Mouse (Mus musculus): ENCODE results near the gene Paqr5.

Gene Paqr5

DNA sequence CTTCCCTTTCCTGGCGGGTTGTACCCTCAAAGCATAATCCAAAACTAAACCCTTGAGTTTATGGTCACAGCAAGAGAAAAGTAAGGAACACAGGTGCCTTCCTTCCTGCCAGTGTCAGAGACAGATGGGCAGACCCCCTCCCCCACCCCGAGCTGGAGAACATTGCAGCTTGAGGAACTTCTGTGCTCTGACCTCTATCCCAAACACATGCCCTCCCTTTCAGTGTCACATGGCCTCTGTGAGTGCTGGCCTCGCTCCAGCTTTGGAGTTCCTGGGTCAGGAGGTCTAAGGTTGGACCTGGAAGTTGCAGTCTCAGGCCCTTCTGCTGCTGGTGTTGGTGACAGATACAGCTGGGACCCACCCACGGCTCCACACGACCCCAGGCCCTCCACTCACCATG is 65.9 kb downstream of the Paqr5 start:
- no peak for DNase-seq (ENCODE audit: low read depth in 2 of 2, low spot score in 2 of 2)

DNA sequence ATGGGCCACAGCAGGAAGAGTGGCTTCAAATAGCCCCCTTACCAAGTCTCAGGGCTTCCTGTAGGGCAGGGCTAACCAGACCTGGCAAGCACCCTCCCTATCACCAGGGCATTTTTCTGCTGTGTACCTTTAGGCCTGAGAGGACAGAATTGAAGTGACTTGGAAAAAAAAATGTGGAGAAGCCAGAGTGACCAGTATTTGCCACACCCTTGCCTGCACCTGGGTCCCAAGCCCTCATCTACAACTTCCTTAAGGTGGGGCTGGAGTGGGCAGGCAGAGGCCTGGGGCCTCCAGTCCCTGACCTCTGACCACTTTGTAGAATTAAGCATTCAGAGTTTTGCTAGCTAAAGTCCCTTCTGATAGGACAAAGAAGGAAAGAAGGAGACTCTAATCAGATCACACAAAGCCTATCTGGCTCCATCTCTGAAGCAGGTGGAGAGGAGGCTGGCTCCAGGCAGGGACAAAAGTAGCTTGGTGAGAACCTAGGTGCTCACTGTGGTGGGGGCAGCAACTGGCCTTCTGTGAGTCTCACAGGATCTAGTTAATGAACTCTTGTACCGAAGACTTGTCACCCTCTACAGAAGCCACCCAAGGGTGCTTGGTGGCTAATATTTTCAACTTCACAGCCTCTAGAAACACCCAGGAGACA is 66.6 kb downstream of the Paqr5 start:
- no peak for DNase-seq (ENCODE audit: low read depth in 2 of 2, low spot score in 2 of 2)

DNA sequence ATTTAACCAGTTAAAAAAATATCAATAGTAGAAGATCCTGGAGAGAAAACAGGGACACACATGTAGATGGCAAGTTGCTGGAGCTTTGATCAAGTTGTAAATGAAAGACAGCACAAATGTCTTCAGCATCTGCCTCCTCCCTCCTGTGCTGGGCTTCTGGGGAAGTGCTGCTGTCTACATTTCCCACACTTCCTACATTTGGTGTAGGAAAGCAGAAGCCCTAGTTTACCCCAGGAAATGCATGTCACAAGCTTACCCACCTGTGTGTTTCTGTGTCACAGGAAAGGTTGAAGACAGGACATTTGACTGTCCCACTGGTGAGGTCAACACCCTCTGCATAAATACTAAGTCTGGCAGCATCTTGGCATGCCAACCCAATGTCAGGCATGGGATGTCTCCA is 71.9 kb downstream of the Paqr5 start:
- DNase-seq (ENCODE audit: low read depth in 2 of 2, low spot score in 2 of 2) = no peak

DNA sequence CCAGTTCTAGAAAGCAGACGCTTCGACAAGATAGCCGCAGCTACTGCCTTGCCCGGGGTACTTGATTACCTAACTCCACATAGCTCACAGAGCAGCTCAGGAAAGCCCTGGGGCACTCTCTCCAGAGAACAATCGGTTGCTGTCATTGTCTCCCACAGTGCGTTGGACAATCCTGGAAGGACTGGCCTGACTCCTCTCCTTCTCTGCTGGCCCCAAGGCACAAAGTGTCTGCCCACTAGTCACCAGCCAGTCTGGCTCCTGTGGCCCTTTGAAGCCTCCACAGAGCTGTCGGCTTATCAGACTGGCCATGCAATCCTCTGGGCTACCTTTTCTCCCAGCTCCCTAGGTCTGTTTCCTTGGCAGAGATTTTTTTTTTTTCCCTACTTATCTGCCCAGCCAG is 74.4 kb downstream of the Paqr5 start:
- no peak for DNase-seq (ENCODE audit: low read depth in 2 of 2, low spot score in 2 of 2)

DNA sequence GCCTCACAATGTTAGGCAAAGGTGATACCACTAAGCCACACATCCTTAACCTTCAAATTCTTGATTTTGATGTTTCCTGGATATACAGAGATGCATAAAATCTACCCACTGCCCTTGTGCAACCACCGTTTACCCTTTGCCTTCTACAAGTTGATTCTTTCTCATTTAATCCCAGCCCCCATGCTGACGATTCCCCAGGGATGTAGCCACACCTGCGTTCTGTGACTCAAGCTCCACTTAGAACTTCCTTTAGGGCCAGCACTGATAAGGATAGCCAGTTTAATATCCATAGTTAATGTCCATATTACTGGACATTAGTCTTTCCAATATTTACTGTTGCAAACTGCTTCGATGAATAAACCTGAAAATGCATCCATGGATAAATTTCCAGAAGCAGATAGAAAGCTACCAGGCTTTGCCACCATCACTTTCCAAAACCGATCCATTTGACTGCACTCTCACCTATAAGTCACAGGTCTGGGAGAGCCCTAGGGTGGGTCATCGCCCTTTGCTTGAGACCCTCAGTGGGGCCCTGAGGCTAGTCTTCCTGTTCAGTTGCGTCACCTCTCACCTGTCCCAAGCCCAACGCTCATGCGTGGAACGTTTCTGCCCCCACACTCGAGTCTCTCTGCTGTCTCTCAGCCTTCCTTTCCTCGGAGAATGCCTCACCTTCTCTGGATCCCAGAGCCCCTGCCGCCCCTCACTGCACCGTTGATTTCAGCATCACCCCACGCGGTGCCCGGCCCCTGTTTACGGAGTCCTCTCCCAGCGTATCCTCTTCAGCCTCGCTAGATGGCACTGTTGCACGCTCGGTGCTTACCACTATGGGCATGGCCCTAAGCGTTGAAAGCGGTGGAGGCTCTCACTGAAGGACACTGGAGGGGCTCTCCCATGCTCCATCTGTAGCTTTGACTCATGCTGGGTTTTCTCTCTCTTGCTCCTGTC is 79.0 kb downstream of the Paqr5 start:
- DNase-seq (ENCODE audit: low read depth in 2 of 2, low spot score in 2 of 2) = peak; percentile 67 to 68

DNA sequence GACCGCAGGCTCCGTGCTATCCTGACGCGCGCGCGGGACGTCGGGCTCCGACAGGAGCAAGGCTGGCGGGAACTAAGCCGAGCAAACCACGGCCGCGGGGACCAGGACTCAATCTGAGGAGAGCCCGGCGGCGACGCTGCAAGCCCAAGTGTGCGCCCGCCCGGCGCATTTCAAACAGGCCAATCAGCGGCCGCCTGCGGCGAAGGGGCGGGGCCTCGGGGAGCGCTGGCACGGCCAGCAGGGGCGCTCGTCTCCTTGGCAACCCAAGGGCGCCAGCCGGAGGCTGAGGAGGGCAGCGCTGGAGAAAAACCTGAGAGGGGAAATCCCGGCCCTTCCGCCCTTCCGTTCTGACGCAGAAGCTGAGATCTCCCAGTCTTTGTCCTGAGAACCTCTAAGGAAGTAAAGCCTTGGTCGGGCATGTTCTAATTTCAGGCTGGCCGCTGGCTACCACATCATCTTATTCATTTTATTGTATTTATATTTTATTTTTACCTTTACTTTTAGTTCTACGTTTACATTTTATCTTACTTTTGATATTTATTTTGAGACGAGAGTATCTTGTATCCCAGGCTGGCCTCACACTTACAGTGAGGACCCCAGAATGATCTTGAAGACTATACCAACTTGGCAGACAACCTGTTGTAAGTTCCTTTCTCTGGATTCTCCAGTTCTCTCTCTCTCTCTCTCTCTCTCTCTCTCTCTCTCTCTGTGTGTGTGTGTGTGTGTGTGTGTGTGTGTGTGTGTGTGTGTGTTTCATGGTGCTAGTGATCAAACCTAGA is 79.8 kb downstream of the Paqr5 start, which contains the start of gene Kif23:
Gene Kif23 (minus strand): TSS at position 152 of the 779 bp plus-strand sequence.
- DNase-seq (ENCODE audit: low read depth in 2 of 2, low spot score in 2 of 2) = peak; percentile 97 to 98

DNA sequence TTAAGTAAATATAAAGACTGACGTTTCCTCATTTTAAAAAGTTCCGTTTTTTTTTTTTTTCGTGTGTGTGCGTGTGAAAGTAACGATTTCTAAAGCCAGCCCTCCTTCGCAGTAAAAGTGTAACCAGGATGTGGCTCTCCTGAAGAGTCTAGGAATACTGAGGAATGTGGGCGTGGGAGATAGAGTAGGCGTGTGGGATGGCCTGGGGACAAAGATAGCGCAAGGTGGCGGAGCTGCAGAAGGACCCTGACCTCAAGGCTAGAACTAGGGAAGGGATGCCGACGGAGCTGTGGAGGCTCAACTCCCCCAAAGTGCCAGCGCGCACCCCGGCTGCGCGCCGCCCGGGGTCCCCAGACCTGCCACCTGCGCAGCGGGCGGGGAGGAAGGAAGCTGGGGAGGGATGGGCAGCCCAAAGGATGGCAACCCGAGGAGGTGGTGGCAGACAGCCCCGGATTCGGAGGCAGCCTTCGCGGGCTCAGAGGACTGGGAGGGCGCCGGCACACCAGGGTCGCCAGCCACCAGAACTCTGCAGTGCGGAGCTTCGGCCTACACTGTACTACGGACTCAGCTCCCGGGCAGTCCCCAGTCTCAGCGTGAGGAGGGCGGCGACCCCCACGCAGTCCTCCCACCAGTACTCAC is 80.6 kb downstream of the Paqr5 start:
- peak in 1 of 2 experiments; percentile 35 for DNase-seq (ENCODE audit: low read depth in 2 of 2, low spot score in 2 of 2)

DNA sequence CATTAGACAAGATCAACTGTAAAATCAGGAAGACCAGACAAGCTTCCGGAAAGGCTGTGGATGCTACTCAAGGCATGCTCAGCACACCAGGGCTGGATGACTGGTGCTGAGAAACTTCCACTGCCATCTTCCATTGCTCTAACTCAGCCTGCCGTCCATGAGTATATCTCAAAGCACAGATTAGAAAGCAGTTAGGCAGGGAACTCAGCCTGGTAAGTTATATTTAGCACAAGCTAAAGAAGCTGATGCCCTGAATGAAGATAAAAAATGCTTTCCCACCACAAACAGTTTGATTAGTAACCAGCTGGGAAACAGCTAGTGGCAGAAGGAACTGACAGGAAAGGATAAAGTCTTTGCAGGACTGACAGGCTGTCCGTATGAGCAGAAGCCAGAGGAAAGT is 85.6 kb downstream of the Paqr5 start:
- no peak for DNase-seq (ENCODE audit: low read depth in 2 of 2, low spot score in 2 of 2)

DNA sequence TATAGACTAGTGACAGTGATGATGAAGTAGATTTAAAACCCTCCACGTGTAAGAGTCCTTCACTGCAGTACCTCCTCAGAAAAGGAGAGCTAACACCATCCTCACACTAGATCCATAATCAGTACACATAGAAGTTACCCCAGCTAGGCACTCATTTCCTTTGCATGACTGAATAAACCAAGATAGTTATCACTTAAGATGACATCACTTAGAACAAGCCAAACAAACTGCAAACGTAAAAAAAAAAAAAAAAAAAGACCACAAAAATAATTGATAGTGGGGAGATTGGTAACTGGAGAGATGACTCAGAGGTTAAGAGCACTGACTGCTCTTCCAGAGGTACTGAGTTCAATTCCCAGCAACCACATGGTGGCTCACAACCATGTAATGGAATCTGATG is 93.3 kb downstream of the Paqr5 start:
- DNase-seq (ENCODE audit: low read depth in 2 of 2, low spot score in 2 of 2) = no peak

DNA sequence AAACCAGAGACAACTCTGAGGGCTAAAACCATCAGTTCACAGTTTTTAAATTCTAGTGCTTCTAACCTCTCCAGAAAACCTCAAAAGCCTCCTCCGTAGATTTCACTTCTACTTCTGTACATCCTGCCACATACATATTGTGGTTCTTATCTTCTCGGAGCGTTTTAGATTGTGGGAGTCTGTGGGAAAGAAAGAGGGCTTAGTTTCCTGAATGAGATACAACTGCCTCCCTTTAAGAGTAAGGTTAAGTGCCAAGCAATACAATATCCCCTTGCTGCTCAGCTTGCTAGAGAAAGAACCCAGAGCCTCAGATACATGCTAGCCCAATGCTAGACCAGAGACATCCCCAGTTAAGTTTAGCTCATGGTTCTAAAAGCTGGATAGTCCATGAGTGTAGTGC is 94.6 kb downstream of the Paqr5 start:
- DNase-seq (ENCODE audit: low read depth in 2 of 2, low spot score in 2 of 2) = no peak

DNA sequence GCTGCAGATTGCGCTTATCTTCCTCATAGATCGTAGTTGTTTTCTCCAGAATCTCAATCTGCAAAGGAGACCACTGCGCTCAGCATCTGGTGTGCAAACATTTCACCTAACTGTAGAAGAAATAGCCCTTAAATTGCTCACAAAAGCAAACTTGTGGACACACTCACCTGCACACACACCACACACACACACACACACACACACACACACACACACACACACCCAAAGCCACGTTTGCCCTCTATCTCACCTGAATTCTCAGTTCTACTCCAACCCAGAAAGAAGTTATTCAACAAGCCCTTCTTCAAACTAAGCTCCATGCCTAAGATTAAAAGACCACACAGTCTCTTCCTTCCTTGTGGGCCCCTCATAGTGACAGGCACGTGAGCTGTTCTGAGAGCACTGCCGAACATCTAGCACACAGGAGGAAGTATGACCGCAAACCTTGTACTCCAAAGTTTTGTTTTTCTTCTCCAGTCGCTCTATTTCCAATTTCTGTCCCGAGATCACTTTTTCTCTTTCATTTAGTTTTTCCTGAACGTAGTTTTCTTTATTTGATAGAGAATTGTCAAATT is 101.5 kb downstream of the Paqr5 start:
- peak; percentile 37 to 46 for DNase-seq (ENCODE audit: low read depth in 2 of 2, low spot score in 2 of 2)

DNA sequence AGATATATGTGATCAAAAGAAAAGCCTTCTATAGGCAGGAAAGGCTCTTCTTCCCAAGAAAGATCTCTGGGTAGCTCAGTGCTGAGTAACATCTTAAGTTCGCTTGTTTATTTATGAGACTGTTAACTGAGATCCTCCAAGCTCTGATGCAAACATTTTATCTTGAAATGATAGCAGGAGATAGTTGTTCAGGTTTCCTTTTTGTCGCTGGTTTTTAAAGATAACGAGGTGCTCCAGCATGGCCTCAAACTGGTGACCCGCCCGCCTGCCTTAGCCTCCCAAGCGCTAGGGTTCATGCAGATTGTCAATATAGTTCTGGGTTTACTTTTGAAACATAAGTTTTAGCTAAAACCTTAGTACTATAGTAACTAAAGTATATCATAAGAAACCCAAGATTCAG is 106.3 kb downstream of the Paqr5 start:
- no peak for DNase-seq (ENCODE audit: low read depth in 2 of 2, low spot score in 2 of 2)

DNA sequence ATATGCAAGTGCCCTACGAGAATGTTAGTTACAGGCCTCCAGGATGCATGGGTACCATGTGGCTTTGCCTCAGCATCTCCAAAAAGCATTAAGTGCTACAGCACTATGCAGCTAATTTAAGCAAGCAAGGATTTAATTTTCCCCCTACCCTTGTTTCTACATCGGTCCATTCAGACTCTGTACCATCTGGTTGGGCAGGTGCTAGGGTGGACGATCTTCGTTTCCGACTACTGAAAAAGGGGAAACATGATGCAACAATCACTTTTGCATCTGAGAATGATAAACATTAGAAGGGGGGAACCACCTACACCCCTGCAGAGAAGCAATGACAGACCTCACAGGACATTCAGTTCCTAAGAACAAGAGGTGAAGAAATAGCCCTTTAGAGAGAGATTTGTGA is 107.2 kb downstream of the Paqr5 start:
- DNase-seq (ENCODE audit: low read depth in 2 of 2, low spot score in 2 of 2) = no peak

DNA sequence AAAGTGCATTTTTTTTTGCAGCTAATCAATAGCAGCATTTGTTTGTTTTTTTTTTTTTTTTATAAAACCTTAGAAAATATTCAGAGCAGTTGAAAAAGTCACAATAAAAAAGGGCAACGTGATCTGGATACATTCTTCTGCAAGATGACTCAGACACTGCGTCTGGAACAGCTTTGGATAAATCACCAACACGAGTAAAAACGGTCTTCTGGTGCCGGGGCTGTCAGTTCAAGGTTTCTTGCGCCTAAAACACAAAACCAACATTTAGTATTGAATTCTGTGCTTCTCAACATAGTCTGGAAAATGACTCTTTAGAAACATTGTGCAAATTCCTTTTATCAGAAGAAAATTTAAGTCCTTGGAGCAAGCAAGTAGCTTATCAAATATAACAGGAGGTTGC is 109.2 kb downstream of the Paqr5 start:
- no peak for DNase-seq (ENCODE audit: low read depth in 2 of 2, low spot score in 2 of 2)

DNA sequence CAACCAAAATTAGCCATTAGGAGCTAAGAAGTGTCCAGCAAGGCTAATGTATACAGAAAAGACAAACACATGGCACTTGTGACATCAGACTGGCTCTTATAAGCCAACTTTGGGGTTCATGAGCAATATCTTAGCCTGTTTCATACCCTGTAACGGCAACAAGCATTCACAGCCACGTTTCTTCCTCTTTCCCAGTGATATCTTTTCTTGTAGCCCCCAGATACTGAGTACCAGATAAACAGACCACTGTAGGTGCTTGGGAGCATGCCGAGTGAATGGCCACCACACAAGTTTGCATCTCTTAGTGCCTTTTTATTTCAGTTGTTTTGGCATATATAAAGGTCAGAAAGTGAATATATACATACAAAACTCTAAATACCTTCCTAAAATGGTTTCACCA is 109.7 kb downstream of the Paqr5 start:
- no peak for DNase-seq (ENCODE audit: low read depth in 2 of 2, low spot score in 2 of 2)

DNA sequence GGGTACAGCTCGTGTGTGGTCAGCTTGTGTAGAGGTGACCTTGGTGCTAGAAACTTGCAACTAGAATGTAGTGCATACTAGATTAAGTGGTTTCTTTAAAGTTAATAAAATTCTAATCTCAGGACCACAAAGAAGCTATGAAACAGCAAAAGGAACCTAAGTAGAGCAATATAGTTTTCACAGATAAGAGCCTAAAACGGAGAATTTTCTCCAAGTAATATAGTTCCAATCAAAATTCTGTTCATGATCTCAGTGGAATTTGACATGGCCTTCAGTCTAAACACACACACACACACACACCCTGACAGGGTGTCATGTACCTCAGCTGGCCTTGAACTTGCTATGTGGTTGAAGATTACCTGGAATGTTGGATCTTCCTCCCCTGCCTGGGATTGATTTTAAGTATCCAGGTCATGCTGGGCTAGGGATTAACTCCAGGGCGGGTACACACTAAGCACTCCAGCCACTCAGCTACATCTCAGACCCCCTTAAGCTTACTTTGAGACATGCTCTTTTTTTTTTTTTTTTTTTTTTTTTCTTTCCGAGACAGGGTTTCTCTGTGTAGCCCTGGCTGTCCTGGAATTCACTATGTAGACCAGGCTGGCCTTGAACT is 111.2 kb downstream of the Paqr5 start:
- no peak for DNase-seq (ENCODE audit: low read depth in 2 of 2, low spot score in 2 of 2)

DNA sequence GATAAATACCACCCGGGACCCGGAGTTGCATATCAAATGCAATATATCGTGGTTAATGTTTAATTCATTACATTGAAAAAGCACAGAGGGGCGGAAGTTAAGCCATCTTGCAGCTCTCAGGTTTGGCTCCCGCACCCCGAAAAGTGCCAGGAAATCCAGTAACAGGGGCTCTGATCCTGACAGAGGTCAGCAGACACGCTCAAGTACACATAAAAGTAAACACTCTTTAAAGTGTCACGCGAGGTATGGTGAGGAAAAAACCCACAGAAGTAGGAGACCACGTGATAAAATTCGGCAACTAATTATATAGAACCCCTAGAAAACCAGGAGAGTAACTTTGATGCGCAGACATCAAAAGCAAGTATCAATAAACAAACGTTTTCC is 111.7 kb downstream of the Paqr5 start:
- DNase-seq (ENCODE audit: low read depth in 2 of 2, low spot score in 2 of 2) = peak; percentile 45 to 58

DNA sequence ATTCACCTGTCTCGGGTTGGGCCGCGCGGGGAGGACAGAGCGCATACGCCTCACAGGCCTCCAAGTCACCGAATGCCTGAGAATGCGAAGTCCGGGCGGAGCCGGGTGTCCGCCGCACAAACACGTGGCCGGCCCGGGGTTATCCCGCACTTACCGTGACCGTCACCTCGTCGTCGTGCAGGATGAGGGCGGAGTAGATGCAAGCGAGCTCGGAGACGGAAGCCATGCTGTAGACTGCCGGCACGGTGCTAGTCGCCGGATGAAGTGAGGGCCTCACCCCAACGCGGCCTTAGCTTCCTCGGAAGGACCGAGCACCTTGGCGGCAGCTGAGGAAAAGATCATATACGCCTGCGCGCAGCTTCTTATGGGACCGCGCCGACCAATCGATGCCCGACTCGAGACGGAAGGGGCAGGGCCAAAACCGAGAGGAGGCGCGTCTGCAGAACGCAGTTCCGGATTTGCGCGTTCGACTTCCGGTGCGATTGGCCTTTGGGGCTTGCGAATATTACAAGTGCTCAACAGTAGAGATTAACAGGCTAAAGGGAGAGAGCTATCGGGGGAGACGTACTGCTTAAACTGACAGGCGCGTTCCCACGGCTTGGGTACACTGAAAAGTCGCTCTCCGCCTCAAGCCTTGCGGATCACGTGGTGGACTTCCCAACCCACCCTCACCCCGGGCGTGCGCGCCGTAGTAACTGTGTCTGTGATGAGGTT is 112.3 kb downstream of the Paqr5 start, which contains the start of gene Rplp1:
Gene Rplp1 (minus strand): TSS at position 340 of the 714 bp plus-strand sequence.
- peak; percentile 95 to 97 for DNase-seq (ENCODE audit: low read depth in 2 of 2, low spot score in 2 of 2)

DNA sequence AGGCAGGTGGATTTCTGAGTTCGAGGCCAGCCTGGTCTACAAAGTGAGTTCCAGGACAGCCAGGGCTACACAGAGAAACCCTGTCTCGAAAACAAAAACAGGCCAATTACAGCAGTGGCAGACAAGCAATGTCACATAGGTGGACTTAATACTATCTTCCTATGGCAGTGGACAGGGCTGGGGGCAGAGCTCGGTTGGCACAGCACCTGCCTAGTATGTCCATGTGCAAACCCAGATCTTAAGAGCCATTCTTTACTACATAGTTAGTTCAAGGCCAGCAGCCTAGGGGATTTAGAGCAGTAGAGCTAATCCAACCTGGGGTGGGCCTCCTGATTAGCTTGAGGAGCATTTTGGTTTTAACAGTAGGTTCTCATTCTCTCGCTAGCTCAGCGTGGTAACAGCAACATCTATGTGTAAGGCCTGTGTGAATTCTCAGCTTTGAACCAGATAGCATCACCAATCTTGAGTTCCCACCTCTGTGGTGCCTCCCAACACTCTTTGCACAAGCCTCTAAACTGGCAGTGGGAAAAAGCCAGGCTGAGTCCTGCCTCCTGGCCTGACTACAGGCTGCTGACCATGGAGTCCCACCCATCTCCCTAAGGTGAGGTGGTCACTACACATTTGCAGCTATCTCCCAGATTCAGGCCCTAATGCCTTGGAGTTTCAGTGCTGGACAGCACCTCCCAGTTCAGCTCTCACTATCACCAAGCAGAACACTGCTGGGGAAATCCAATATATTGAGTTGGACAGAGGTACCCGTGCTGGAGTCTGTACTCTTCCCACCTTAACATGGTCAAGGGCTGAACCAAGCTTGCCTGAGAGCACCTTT is 115.1 kb downstream of the Paqr5 start:
- DNase-seq (ENCODE audit: low read depth in 2 of 2, low spot score in 2 of 2) = no peak
